Mouse (Mus musculus) frontal cortex, adult (tissue): ENCODE data around the gene Olfr44.
A peak's percentile ranks its signal among the peaks of the same experiment; 100 is the strongest.

Experiments used
- ATAC-seq: cut with Nextera tagmentation; 2 replicates; pipeline ENCODE4 v1.9.2; 2017; ENCODE audit warnings: mild to moderate bottlenecking, moderate library complexity, mixed read lengths; ENCODE audit not compliant: low TSS enrichment

Olfr44 gene

DNA sequence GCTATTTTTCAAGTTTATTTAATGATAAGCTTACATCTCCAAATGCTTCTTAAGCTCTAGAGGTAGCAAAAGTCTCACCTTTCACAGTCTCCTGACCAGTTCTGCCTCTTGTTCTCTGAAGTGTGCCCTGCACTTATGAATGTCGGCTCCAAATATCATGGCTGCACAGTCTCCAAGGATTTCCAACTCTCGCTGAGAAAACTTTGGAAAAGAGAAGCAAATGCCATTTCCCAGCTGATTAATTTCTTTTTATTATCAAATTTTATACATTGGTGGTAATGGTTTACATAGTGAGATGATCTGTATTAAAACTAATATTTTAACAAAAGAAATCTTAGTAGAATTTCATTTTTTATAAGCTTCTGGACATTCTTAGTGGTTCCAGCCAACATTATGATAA, at the start of gene Olfr44:
Gene Olfr44 (minus strand): TSS at position 101 of the 400 bp plus-strand sequence.
- ATAC-seq, result no peak

DNA sequence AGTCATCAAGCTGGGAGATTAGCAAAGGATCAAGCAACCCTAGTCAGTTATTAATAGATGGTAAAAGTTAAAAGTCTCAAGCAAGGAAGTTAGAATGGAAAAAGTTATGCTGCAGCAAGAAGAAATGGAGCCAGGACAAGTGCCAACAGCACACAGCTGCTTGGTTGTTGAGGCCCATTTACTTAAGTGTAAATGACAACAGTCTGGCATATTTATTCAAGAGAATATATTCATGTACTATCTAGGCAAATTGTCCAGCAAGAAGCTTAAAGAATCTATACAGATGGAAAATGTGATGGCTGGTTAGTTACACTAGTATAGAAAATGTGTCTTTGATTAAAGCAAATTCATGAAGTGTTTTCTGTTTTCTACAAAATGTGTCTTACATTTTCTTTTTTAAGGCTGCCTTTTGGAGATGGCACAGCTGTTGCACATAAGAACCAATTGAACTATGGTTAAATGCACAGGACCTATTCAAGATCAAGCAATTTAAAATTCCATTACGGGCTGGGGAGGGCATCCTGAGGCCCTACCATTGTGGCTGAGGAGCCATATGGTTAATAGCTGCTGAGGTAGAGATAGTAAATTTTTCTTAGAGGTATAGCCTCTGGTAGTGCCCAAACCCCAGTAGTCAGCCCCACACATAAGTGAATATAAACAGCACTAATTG, 30.0 kb upstream of the Olfr44 start:
- ATAC-seq, result no peak

DNA sequence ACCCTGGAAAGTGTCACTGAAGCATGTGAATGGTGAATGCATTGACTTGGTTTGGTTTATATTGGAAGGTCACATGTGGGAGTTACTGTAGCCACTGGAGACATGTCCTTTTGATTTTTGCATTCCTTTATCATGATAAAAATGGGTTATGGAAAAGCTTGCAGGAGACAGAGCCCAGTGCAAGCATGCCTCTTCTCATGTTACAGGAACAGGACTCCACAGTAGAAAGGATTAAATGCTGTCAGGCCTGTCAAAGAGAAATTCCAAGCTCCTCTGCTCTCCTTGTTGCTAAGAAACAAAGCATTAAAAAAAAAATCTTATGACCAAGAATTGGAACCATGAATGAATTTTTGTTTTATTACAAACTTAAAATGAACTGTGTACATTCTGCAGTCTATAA, 24.8 kb upstream of the Olfr44 start:
- no peak for ATAC-seq

DNA sequence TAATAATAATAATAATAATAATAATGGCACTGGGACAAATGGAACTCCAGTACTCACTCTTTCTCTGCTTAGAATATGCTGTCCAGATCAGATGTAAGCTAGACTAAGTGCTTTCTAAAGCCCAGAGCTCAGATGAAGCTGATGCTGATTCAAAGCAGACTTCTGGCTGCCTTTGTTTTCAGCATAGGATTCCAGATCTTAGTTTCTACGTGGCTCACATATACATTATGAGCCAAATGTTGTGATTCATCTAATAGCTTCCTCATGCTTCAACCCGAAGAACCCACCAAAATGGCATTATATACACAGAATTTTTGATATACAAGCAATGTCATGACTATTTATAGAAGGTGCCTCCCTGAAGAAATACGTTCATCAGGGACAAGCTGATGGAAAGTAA, 21.7 kb upstream of the Olfr44 start, which contains the start of gene Olfr957:
Gene Olfr957 (minus strand): TSS at position 279 of the 400 bp plus-strand sequence.
- no peak for ATAC-seq

DNA sequence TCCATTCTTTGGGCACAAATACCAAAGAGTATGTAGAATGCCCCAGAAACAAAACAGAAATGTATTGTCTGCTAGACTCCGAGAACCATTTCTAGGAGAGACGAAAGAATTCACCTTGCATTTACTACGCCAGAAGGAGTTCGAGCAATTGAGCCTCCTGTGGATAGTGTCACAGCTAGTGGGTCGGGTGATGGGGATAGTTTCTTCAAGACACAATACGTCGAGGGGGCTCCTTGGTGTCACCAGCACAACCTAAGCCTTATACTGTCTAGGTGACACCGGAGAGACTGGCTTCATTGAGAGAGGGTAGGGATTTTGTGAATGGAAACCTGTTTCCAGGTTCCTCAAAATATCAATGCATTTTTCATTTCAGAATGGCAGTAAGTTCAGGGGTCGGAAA, 15.6 kb upstream of the Olfr44 start:
- no peak for ATAC-seq

DNA sequence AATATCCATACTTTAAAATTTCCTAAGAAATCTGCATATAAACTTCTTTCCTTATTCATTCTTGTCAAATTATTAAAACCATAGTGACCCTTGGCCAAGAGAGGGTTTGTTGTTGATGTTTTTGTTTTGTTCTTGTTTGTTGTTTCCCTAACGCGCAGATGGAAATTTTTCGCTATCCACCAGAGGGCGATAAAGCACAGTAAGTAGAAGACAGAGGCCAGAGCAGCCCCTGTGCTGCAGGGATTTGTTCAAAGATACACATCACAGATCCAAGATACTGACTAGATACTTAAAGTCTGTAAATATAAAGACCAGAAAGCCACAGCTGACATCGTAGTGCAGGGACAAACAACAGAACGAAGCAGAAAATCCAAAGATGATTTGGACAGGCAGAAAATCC, 15.2 kb upstream of the Olfr44 start:
- ATAC-seq, result peak; percentile 65; the same call in 1 of the 2 replicates

DNA sequence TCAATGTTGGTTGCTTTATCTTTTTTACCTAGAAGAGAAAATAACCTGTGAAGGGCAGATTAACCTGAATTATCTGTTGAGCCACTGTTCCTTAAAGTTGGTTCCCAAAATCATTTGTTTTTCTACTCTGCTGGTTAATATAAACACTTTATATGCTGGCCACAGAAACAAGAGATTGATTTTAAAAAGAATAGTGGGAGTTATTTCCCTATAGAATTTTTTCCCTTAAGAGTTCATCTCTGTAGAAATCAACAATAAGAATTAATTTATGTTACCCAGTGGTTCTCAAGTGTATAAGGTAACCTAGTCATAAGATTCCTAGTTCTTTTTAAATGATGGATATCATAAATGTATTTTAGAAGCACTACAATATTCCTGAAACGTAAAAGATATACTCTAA, 22.0 kb downstream of the Olfr44 start, which contains the start of gene Olfr955:
Gene Olfr955 (minus strand): TSS at position 101 of the 400 bp plus-strand sequence.
- no peak for ATAC-seq

DNA sequence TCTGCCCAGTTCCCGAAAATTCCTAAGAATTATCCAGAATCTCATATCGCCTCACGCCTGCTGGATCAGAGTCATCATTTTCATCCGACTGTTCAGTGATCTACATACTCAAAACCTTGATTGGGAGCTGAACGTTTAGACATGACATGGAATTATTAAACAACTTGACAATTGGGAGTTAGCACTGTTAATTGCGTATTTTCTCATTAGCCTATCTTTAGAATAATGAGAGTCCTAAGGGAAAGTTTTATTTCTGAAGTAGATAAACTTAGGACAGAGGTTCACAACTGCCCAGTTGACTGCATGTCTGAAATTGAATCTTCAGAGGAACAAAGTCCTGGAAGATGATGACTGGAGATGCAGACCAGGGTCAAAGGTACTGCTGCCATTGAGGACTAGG, 37.4 kb downstream of the Olfr44 start, which contains the start of gene Olfr954:
Gene Olfr954 (plus strand): TSS at position 301 of the 400 bp plus-strand sequence.
- no peak for ATAC-seq
